Mouse (Mus musculus) heart, adult 2 months (tissue): Measurements from ENCODE around the gene Fahd2a.

ENCODE experiments used
- CTCF ChIP-seq: fragments of 200-600 bp; IDR thresholded peaks from 2 replicates; pipeline ENCODE4 v1.8.1; 2022; ENCODE audit warnings: antibody characterized with exemption, mild to moderate bottlenecking, moderate library complexity
- EP300 ChIP-seq: fragments of 200-500 bp; IDR thresholded peaks from 2 replicates; pipeline ENCODE4 v1.6.1; 2011; ENCODE audit warnings: low read depth, low read length, control low read depth; ENCODE audit not compliant: insufficient read depth

GRCm38 (mm10) chr2:127484476-127485170, 40.3 kb upstream of the Fahd2a start:
- TF ChIP-seq EP300 (no peak), CTCF (no peak)
